Comparison of ENCODE assay signal across 24 mouse cellular contexts in the genomic region with DNA sequence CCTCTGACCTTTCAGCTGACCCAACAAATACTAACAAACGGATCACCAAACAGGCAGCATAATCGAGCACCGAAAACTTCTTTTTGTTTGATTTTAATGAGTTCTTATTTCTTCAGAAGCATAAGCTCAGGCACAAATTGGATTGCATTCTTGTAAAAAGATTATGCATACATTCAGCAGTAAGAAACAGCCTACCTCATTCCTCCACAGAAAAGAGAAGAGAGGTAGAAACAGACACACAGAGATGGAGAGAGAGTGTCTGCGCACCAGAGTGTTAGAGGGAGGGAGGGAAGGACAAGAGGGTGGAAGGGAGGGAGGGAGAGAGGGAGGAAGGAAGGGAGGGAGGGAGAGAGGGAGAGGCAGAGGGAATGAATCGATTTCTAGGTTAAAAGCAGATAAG. TPM values are rescaled to one million over a fixed set of nuclear protein-coding genes. Genes with fewer than 3 reads are reported as not detected.
A peak's percentile ranks its signal among the peaks of the same experiment; 100 is the strongest.
DNase-seq lines count a peak whose midpoint lies in the region; ATAC-seq and TF ChIP-seq lines count a peak whose summit lies in the region.
"Had no signal": no experiment of that assay in that cellular context is flagged by ENCODE, and none has a peak within 500 bp of the region (broad histone marks: within the 10 kb centered on the region; RNA-seq: fewer than 3 reads in every experiment).

No protein-coding gene starts in this region.

- no peak for TF ChIP-seq CTCF in brain, embryonic 14.5 days (IDR thresholded peaks at IDR 0.05; ENCODE audit: borderline replicate concordance, extremely low read depth, insufficient read depth, insufficient read length)

- 22% methylated on average over 5 of the region's 5 CpGs for WGBS in forebrain, embryonic 13.5 days
- WGBS in hindbrain, embryonic 14.5 days, result 19% methylated on average over 5 of the region's 5 CpGs
- WGBS in midbrain, embryonic 15.5 days, result 28% methylated on average over 5 of the region's 5 CpGs

- H3K27me3 ChIP-seq in forebrain, embryonic 13.5 days, result no peaks in the 10 kb centered on the region
- H3K27me3 ChIP-seq in hindbrain, embryonic 14.5 days (ENCODE audit: control insufficient read depth, insufficient read depth, low read length), result no peaks in the 10 kb centered on the region
- H3K27me3 ChIP-seq in midbrain, embryonic 15.5 days (replicated peaks), result no peaks in the 10 kb centered on the region

- H3K4me3 ChIP-seq in forebrain, embryonic 13.5 days, result peak overlapping the region; percentile 25
- H3K4me3 ChIP-seq in hindbrain, embryonic 14.5 days (replicated peaks; ENCODE audit: low read length), result peak overlapping the region; percentile 62
- peak overlapping the region; percentile 33 for H3K4me3 ChIP-seq in midbrain, embryonic 15.5 days
- H3K4me3 ChIP-seq: embryonic facial prominence, embryonic 12.5 days; limb, embryonic 10.5 days; liver, embryonic 13.5 days; stomach, embryonic 15.5 days had no signal

- H3K36me3 ChIP-seq in forebrain, embryonic 13.5 days (ENCODE audit: poor library complexity, severe bottlenecking), result no peaks in the 10 kb centered on the region
- H3K36me3 ChIP-seq in hindbrain, embryonic 14.5 days (replicated peaks; ENCODE audit: control insufficient read depth, insufficient read depth), result no peaks in the 10 kb centered on the region
- H3K36me3 ChIP-seq in midbrain, embryonic 15.5 days (replicated peaks), result no peaks in the 10 kb centered on the region
- H3K36me3 ChIP-seq: embryonic facial prominence, embryonic 12.5 days; limb, embryonic 10.5 days; liver, embryonic 13.5 days; stomach, embryonic 15.5 days had no signal

- H3K27ac ChIP-seq in forebrain, embryonic 13.5 days, result peak overlapping the region; percentile 74
- peak overlapping the region; percentile 80 for H3K27ac ChIP-seq in hindbrain, embryonic 14.5 days
- peak overlapping the region; percentile 91 for H3K27ac ChIP-seq in midbrain, embryonic 15.5 days
- H3K27ac ChIP-seq: embryonic facial prominence, embryonic 12.5 days; limb, embryonic 10.5 days; liver, embryonic 13.5 days; stomach, embryonic 15.5 days had no signal

- ATAC-seq in forebrain, embryonic 13.5 days, result no peak
- no peak for ATAC-seq in hindbrain, embryonic 14.5 days (ENCODE audit: low FRiP score)
- no peak for ATAC-seq in midbrain, embryonic 15.5 days (replicated peaks)
- no peak for ATAC-seq in granulocyte monocyte progenitor cell, adult 5-6 weeks (replicated peaks; ENCODE audit: poor library complexity, severe bottlenecking)
- ATAC-seq in inflammation-experienced regulatory T-cells, adult 6 months, result no peak
- ATAC-seq: intestine, postnatal 0 days had no signal

- H3K9me3 ChIP-seq in forebrain, embryonic 13.5 days (replicated peaks), result no peaks in the 10 kb centered on the region
- no peaks in the 10 kb centered on the region for H3K9me3 ChIP-seq in hindbrain, embryonic 14.5 days (ENCODE audit: control insufficient read depth, low read length)
- no peaks in the 10 kb centered on the region for H3K9me3 ChIP-seq in midbrain, embryonic 15.5 days
- H3K9me3 ChIP-seq: embryonic facial prominence, embryonic 12.5 days; limb, embryonic 10.5 days; liver, embryonic 13.5 days; stomach, embryonic 15.5 days had no signal

- peaks cover 8% of the 10 kb centered on the region; the same call in 1 of the 2 replicates for H3K4me1 ChIP-seq in forebrain, embryonic 13.5 days
- no peaks in the 10 kb centered on the region; the same call in 1 of the 2 replicates for H3K4me1 ChIP-seq in hindbrain, embryonic 14.5 days (replicated peaks; ENCODE audit: control insufficient read depth, insufficient read depth, low read length)
- H3K4me1 ChIP-seq in midbrain, embryonic 15.5 days, result no peaks in the 10 kb centered on the region
- H3K4me1 ChIP-seq: embryonic facial prominence, embryonic 12.5 days; limb, embryonic 10.5 days; liver, embryonic 13.5 days; stomach, embryonic 15.5 days had no signal

- 0 out of 2 replicates have a peak overlapping the region, but pooled peaks have one; percentile 26 for H3K9ac ChIP-seq in forebrain, embryonic 13.5 days
- peak overlapping the region; percentile 44 for H3K9ac ChIP-seq in hindbrain, embryonic 14.5 days
- H3K9ac ChIP-seq in midbrain, embryonic 15.5 days, result peak overlapping the region; percentile 27
- H3K9ac ChIP-seq: embryonic facial prominence, embryonic 12.5 days; liver, embryonic 13.5 days; stomach, embryonic 15.5 days had no signal

- TF ChIP-seq POLR2A in brain, embryonic 14.5 days (IDR thresholded peaks at IDR 0.05; ENCODE audit: borderline replicate concordance, extremely low read depth, insufficient read depth, insufficient read length, poor library complexity, severe bottlenecking), result no peak

- peak overlapping the region; percentile 45 for H3K4me2 ChIP-seq in forebrain, embryonic 13.5 days
- peak overlapping the region; percentile 54 for H3K4me2 ChIP-seq in hindbrain, embryonic 14.5 days (replicated peaks)
- peak overlapping the region; percentile 49 for H3K4me2 ChIP-seq in midbrain, embryonic 15.5 days
- H3K4me2 ChIP-seq: embryonic facial prominence, embryonic 12.5 days; liver, embryonic 13.5 days; stomach, embryonic 15.5 days had no signal

- DNase-seq in brain, embryonic 14.5 days (ENCODE audit: low read depth), result peak; percentile 73
- no peak for DNase-seq in hindbrain, embryonic 14.5 days (ENCODE audit: low spot score)
- DNase-seq in thymus, postnatal 0 days (ENCODE audit: low spot score), result no peak
- no peak for DNase-seq in left cerebral cortex, adult 9 months (ENCODE audit: low spot score in 2 of 2)
- DNase-seq: adrenal gland, adult 8-10 months; cerebellum, adult 9-10 months; kidney, postnatal 14 days; layer of hippocampus, postnatal 36 days; liver, embryonic 13.5 days; thymus, postnatal 25 days had no signal

RNA-seq across cellular contexts. Expression of a gene that starts 2.0 kb away (rescaled TPM):
- polyA plus RNA-seq in brain, embryonic 14.5 days (2012; rRNA removed), result 45.6 and 48.0 TPM in 2 replicates
- 18.6 and 19.5 TPM in 2 replicates for polyA plus RNA-seq in forebrain, embryonic 13.5 days (2015; fragmentation: Nextera tagmentation; extraction: Ambion mirVana)
- polyA plus RNA-seq in hindbrain, embryonic 14.5 days (2014; fragmentation: Nextera tagmentation; extraction: Ambion mirVana), result 7.5 and 7.6 TPM in 2 replicates
- 26.2 and 26.3 TPM in 2 replicates for polyA plus RNA-seq in midbrain, embryonic 15.5 days (2015; fragmentation: Nextera tagmentation; extraction: Ambion mirVana)
- polyA plus RNA-seq in thymus, postnatal 0 days (2015; fragmentation: Nextera tagmentation; extraction: Ambion mirVana), result not detected in 2 replicates
- not detected in 2 replicates for total RNA-seq in granulocyte monocyte progenitor cell, adult 5-6 weeks (2014; fragmentation: Nextera tagmentation)
- not detected in 2 replicates for total RNA-seq in granulocyte monocyte progenitor cell, adult 5-6 weeks (2017)
- not detected for polyA plus RNA-seq in inflammation-experienced regulatory T-cells, adult 6 months (2017; shearing (Covaris generic))
- total RNA-seq: gastrocnemius, adult 8-10 months; heart, adult 8-10 months; heart, postnatal 25 days; megakaryocyte, adult 5-6 weeks had no signal
- polyA plus RNA-seq: liver, embryonic 13.5 days; lung, embryonic 16.5 days; small intestine, adult 2 months had no signal
